Mouse (Mus musculus) layer of hippocampus, adult 8-10 months (tissue): ENCODE measurements around the gene Zp3r. TPM values are rescaled to one million over a fixed set of nuclear protein-coding genes. Genes with fewer than 3 reads are reported as not detected.

Experiments used
- total RNA-seq, 4 experiments: library from RNA; stranded (reverse); gene quantifications; 2 replicates each; pipeline ENCODE4 v1.2.4; 2022

Gene Zp3r
- total RNA-seq, 4 experiments from 2014 or later, result 0.18 TPM; not detected in 3

Other genes starting within 250 kb of the Zp3r start
- gene Cd55b, start 206.6 kb downstream of the Zp3r start, total RNA-seq, result not detected
- 1 to 10 TPM; 4.1 to 7.8 (median 4.7) TPM for gene Cd55, start 166.9 kb downstream of the Zp3r start, total RNA-seq
- gene C4bp, start 32.0 kb upstream of the Zp3r start, total RNA-seq, result 1 to 10 TPM in 1 of 4 experiments, under 1 TPM in 3; 0.53 to 1.2 (median 0.86) TPM
- under 1 TPM in 1 of 4 experiments, not detected in 3; 0.29 TPM for gene Gm29427, start 86.2 kb upstream of the Zp3r start, total RNA-seq
- 10 to 100 TPM; 15.4 to 19.2 (median 17.2) TPM for gene Yod1, start 87.7 kb upstream of the Zp3r start, total RNA-seq
- 10 to 100 TPM; 46.1 to 48.5 (median 48.2) TPM for gene Pfkfb2, start 99.6 kb upstream of the Zp3r start, total RNA-seq
- gene AA986860, start 102.4 kb upstream of the Zp3r start, total RNA-seq, result 1 to 10 TPM; 1.4 to 2.2 (median 1.5) TPM
- gene Fcamr, start 171.3 kb upstream of the Zp3r start, total RNA-seq, result not detected
- gene Pigr, start 197.1 kb upstream of the Zp3r start, total RNA-seq, result not detected
- not detected for gene Fcmr, start 236.0 kb upstream of the Zp3r start, total RNA-seq